Mouse (Mus musculus) midbrain, embryonic 16.5 days (tissue): ENCODE data around the gene Klc4. TPM values are rescaled to one million over a fixed set of nuclear protein-coding genes. Genes with fewer than 3 reads are reported as not detected.

Experiments
- ATAC-seq: fragments of 200-750 bp; cut with Nextera tagmentation; 2 replicates; pipeline ENCODE4 v1.8.0; 2017; ENCODE audit warnings: moderate TSS enrichment
- H3K27ac ChIP-seq: fragments of 300-500 bp; sonication (generic); 2 replicates; pipeline ENCODE4 v1.5.1; 2014; ENCODE audit warnings: mild to moderate bottlenecking, low read length, mixed read lengths
- H3K27me3 ChIP-seq: fragments of 300-500 bp; sonication (generic); 2 replicates; pipeline ENCODE4 v1.6.1; 2014; ENCODE audit warnings: low read depth, low read length, mixed read lengths; ENCODE audit not compliant: control insufficient read depth, insufficient read depth
- H3K36me3 ChIP-seq: fragments of 300-500 bp; sonication (generic); 2 replicates; pipeline ENCODE4 v1.6.1; 2014; ENCODE audit warnings: mild to moderate bottlenecking, low read length, moderate library complexity, mixed read lengths; ENCODE audit not compliant: control insufficient read depth, insufficient read depth
- H3K4me1 ChIP-seq: fragments of 300-500 bp; sonication (generic); 2 replicates; pipeline ENCODE4 v1.6.1; 2014; ENCODE audit warnings: mild to moderate bottlenecking, low read length, mixed read lengths; ENCODE audit not compliant: control insufficient read depth, insufficient read depth
- H3K4me2 ChIP-seq: fragments of 300-500 bp; sonication (generic); 2 replicates; pipeline ENCODE4 v1.6.1; 2014; ENCODE audit warnings: mild to moderate bottlenecking, low read length, mixed read lengths
- H3K4me3 ChIP-seq: fragments of 300-500 bp; sonication (generic); 2 replicates; pipeline ENCODE4 v1.5.1; 2014; ENCODE audit warnings: low read depth, mild to moderate bottlenecking, low read length, moderate library complexity, mixed read lengths
- H3K9ac ChIP-seq: fragments of 300-500 bp; sonication (generic); 2 replicates; pipeline ENCODE4 v1.6.1; 2014; ENCODE audit warnings: low read depth, low read length, mixed read lengths
- H3K9me3 ChIP-seq: fragments of 300-500 bp; sonication (generic); replicated peaks from 2 replicates; pipeline ENCODE4 v1.6.1; 2014; ENCODE audit warnings: mild to moderate bottlenecking, low read length, mixed read lengths; ENCODE audit not compliant: control insufficient read depth, poor library complexity, severe bottlenecking
- WGBS: fragments of 180-500 bp; shearing (Covaris S2); extraction: QIAGEN DNeasy Blood & Tissue Kit; methylation state at CpG from one replicate; pipeline ENCODE4 v1.1.7; 2014; 5-methylcytosine and 5-hydroxymethylcytosine counted together
- polyA plus RNA-seq: library from polyadenylated mRNA; unstranded; fragments of >200 nt; fragmentation: Nextera tagmentation; extraction: Ambion mirVana; gene quantifications from 2 replicates; pipeline ENCODE4 v1.2.1, GENCODE M21; 2015

Klc4 gene
- 32.4 and 39.7 TPM in 2 replicates for polyA plus RNA-seq

DNA sequence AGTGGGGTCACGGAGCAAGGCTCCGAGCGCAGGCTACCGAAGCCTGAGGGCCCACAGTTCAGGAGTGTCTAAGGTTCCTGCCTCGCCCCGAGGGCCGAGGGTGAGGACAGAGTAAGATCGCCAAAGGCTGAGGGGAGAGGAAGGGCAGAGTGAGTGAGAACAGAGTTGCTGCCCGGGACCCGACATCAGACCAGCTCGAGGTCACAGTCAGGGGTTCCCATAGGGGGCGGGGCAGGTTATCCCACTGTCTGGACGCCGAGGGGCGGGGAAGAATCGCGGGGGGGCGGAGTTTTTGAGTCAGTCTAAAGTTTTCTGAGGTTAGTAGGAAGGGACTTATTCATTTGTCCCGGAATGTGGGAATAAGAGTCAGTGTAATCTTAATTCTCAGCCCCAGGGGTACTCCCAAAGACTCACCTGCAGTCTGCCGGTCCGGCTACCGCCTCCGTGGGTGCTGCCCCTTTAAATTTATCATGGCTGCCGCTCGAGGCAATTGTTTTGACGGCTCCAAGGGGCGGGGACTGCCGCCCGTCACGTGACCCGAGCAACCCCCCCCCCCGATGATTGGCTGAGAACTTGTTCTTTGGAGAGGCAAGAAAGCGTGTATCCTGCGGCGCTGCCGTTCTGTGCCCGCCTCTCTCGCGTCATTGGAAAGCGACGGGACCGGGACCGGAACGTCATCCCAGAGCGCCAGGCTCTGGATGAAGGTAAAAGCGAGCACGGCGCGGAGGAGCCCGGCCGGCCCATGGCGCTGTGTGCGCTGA is at the start of gene Klc4, which contains the start of gene Mrpl2:
Gene Klc4 (minus strand): TSS at position 462 of the 761 bp plus-strand sequence.
Gene Mrpl2 (plus strand): TSS at position 669 of the 761 bp plus-strand sequence.
- H3K4me1 ChIP-seq = peaks cover 25% of the 10 kb centered on the region
- peak within 1 kb of the TSS; percentile 80 for H3K9ac ChIP-seq
- peak within 1 kb of the TSS; percentile 89 for H3K27ac ChIP-seq
- no peaks in the 10 kb centered on the region for H3K9me3 ChIP-seq
- peak within 1 kb of the TSS; percentile 84 for H3K4me2 ChIP-seq
- peak; percentile 61 for ATAC-seq
- peak within 1 kb of the TSS; percentile 71 for H3K4me3 ChIP-seq
- under 1% methylated on average over 53 of the region's 53 CpGs for WGBS
- peaks cover 2% of the 10 kb centered on the region; the same call in 1 of the 2 replicates for H3K36me3 ChIP-seq
- H3K27me3 ChIP-seq = no peaks in the 10 kb centered on the region

DNA sequence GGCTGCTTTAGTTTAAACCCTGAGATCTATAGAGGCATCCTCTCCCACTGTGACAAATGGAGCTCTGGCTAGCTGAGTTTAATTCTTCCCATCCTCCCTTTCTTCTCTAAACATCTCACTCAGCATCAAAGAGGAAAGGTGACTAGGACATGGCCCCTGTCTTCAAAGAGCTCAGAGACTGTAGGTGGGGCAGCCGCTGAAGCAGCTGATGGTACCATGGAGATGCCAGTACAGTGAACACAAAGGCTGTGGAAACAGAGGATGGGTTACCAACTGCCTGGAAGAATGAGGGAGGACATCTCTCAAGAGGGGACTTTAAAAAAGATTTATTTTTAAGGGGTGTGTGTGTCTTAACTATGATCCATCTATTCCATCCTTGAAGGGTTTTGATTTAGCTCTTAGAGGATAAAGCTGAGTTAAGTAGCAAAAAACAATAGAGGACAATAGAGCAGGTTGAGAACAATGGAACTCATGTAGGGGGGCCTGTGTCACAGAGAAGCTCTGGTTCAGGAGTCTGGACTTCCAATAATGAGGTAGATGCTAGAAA is 48.8 kb upstream of the Klc4 start:
- Histone ChIP-seq H3K4me1 (no peaks in the 10 kb centered on the region), H3K9me3 (no peaks in the 10 kb centered on the region), H3K36me3 (peaks cover 9% of the 10 kb centered on the region; the same call in 1 of the 2 replicates), H3K27me3 (no peaks in the 10 kb centered on the region), H3K4me3 (no peak overlapping the region), H3K27ac (no peak overlapping the region), H3K9ac (no peak overlapping the region), H3K4me2 (no peak overlapping the region)
- no peak for ATAC-seq
- 55% methylated on average over 1 of the region's 1 CpGs for WGBS

DNA sequence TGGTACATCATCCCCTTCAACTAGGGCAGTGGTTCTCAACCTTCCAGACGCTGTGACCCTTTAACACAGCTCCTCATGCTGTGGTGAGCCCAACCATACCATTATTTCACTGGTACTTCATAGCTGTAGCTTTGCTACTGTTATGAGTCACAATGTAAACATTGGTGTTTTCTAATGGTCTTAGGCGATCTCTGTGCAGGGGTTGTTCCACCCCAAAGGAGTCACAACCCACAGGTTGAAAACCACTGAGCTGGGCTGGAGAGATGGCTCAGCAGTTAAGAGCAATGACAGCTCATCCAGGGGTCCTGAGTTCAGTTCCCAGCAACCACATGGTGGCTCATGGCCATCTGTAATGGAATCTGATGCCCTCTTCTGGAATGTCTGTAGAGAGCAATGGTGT is 45.6 kb upstream of the Klc4 start:
- WGBS = 97% methylated on average over 2 of the region's 2 CpGs

DNA sequence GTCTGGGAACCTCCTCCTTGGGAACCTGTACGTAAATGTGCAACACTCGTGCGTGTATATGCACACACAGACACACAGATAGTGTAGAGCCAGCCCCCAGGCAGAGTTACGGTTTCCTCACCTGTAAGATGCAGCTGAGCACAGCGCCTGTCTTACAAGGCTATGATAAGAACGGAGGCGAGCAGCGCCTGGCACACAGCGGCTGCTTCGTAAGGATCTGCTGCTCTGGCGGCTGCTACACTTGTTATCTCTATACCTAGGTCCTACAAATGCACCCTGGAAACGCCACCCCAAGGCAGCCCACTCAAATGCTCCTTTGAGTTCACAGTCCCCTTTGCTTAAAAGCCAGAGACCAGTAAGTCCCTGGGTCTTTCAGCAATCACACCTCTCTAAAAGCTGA is 44.8 kb upstream of the Klc4 start:
- no peak overlapping the region for H3K27ac ChIP-seq
- H3K4me2 ChIP-seq = no peak overlapping the region
- H3K4me3 ChIP-seq = no peak overlapping the region
- no peak overlapping the region for H3K9ac ChIP-seq
- H3K4me1 ChIP-seq = no peaks in the 10 kb centered on the region
- H3K27me3 ChIP-seq = no peaks in the 10 kb centered on the region
- no peak for ATAC-seq
- 92% methylated on average over 12 of the region's 12 CpGs for WGBS
- peaks cover 11% of the 10 kb centered on the region for H3K36me3 ChIP-seq
- no peaks in the 10 kb centered on the region for H3K9me3 ChIP-seq

More for the DNA sequence above, 45.6 kb upstream of the Klc4 start:
- no peak overlapping the region for H3K4me2 ChIP-seq
- no peak overlapping the region for H3K4me3 ChIP-seq
- no peak overlapping the region for H3K27ac ChIP-seq
- H3K9ac ChIP-seq = no peak overlapping the region
- H3K9me3 ChIP-seq = no peaks in the 10 kb centered on the region
- no peaks in the 10 kb centered on the region for H3K4me1 ChIP-seq
- H3K27me3 ChIP-seq = no peaks in the 10 kb centered on the region
- ATAC-seq = no peak
- peaks cover 9% of the 10 kb centered on the region for H3K36me3 ChIP-seq

DNA sequence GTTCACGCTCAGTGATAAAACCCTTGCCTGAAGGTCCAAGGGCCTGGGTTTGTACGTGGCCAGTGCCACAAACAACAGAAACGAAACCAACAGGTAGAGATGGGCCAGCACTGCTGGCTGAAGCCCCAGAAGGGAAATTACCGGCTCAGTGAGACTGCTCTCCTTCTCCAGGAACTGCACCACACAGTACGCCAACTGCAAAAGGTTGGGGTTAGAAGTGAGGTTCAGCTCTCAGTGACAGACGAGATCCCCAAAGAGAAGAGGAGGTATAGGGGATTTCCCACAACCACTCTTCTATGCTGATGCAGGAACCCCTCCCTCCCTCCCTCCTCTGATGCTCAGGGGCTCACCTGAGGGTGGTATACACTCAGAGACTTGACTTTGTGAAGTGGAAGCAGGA is 40.1 kb upstream of the Klc4 start:
- WGBS = 92% methylated on average over 6 of the region's 6 CpGs
- no peaks in the 10 kb centered on the region for H3K27me3 ChIP-seq
- H3K9ac ChIP-seq = no peak overlapping the region
- no peaks in the 10 kb centered on the region for H3K9me3 ChIP-seq
- H3K4me2 ChIP-seq = no peak overlapping the region
- no peak for ATAC-seq
- peaks cover 32% of the 10 kb centered on the region for H3K36me3 ChIP-seq
- no peak overlapping the region for H3K27ac ChIP-seq
- no peak overlapping the region for H3K4me3 ChIP-seq
- peaks cover 8% of the 10 kb centered on the region for H3K4me1 ChIP-seq

DNA sequence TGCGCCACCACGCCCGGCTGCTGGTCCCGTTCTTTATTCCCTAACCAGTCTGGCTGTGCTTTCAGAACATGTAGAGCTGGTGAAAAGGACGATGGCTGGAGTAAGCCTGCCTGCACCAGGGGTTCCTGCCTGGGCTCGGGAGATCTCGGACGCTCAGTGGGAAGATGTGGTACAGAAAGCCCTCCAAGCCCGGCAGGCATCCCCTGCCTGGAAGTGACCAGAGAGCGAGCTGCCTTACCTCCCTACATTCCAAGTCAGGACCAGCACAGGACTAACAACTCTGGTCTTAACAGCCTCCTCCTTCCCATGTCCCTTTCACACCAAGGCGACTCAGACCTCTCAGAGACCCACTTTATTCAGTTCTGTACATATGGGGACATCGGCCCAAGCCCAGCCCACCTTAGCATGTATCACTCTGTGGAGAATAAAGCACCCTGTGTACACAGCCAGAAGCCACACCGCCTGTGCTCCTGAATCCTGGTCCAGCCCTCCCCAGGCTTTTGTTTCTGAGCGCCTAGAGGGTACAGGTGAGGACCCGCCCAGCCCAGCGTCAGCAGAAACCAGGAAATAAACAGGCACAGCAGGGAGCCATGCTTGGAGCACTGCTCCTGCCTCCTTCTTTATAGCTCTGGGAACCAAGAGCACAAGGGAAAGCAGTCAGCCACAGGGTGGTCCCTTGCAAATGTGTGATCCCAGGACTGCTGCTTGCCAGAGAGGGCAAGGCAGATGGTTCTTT is 37.0 kb upstream of the Klc4 start:
- Histone ChIP-seq H3K4me2 (no peak overlapping the region), H3K36me3 (peaks cover 32% of the 10 kb centered on the region), H3K27ac (no peak overlapping the region), H3K27me3 (no peaks in the 10 kb centered on the region), H3K9me3 (no peaks in the 10 kb centered on the region), H3K4me3 (no peak overlapping the region), H3K4me1 (peaks cover 25% of the 10 kb centered on the region), H3K9ac (no peak overlapping the region)
- ATAC-seq = no peak
- 81% methylated on average over 16 of the region's 16 CpGs for WGBS

DNA sequence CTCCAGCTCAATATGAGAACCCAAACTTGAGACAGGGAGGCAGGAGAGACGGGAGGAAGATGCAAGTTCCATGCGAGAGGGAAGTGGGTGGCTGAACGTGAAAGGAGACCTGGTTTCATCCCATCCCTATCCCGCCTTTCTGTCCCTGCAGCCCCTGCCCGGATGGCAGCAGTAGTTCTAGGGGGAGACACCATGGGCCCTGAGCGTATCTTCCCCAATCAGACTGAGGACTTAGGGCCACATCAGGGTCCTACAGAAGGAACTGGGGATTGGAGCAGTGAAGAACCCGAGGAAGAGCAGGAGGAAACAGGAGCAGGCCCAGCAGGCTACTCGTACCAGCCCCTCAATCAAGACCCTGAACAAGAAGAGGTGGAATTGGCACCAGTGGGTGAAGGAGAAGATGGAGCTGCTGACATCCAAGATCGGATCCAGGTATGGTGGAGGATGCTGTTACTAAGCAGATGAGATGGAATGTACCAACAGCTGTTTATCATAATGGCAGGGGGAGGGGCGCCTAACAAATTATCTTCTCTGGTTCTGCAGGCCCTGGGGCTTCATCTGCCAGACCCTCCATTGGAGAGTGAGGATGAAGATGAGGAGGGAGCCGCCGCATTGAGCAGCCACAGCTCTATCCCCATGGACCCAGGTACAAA is 35.8 kb upstream of the Klc4 start:
- H3K4me3 ChIP-seq = peak overlapping the region; percentile 75
- H3K36me3 ChIP-seq = peaks cover 34% of the 10 kb centered on the region
- peak overlapping the region; percentile 97 for H3K4me2 ChIP-seq
- H3K27ac ChIP-seq = peak overlapping the region; percentile 82
- H3K27me3 ChIP-seq = no peaks in the 10 kb centered on the region
- H3K4me1 ChIP-seq = peaks cover 25% of the 10 kb centered on the region
- 24% methylated on average over 12 of the region's 12 CpGs for WGBS
- peak; percentile 2 for ATAC-seq
- H3K9me3 ChIP-seq = no peaks in the 10 kb centered on the region
- H3K9ac ChIP-seq = peak overlapping the region; percentile 81

DNA sequence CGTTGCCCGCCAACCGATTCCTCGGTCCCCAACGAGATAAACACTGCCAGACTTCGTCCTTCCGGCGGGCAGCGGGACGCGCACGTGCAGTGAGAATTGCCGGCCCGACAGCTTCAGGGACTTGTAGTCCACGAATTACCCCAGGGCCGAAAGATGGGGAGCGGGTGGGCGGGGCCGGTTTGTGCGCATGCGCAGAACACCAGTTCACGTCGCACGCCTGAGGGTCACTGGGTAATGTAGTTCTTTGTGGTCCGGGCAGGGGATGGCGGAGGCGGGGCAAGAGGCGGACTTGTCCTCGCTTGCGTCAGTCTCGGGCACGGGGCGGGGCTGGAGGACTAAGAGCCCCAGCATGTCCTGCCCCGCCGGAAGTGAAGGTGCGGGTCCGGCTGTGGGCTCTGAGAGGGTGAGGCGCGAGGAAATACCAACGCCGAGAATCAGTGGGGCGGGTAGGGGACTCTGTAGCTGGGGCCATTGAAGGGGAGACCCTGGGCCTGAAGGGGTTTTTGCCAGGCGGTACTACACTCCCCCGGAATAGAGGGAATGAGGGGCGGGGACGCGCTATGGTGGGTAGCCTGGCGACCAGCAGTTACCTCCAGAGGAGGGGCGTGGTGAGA is 35.0 kb upstream of the Klc4 start, which contains the start of gene Klhdc3:
Gene Klhdc3 (minus strand): TSS at position 155 of the 614 bp plus-strand sequence.
- H3K36me3 ChIP-seq = peaks cover 35% of the 10 kb centered on the region
- WGBS = 0% methylated on average over 45 of the region's 49 CpGs
- peaks cover 25% of the 10 kb centered on the region for H3K4me1 ChIP-seq
- H3K4me2 ChIP-seq = peak within 1 kb of the TSS; percentile 97
- H3K27me3 ChIP-seq = no peaks in the 10 kb centered on the region
- H3K27ac ChIP-seq = peak within 1 kb of the TSS; percentile 88
- H3K4me3 ChIP-seq = peak within 1 kb of the TSS; percentile 75
- no peaks in the 10 kb centered on the region for H3K9me3 ChIP-seq
- peak; percentile 97 for ATAC-seq
- peak within 1 kb of the TSS; percentile 82 for H3K9ac ChIP-seq
